Mouse (Mus musculus): Measurements from ENCODE around the gene Gm5565. TPM values are rescaled to one million over a fixed set of nuclear protein-coding genes. Genes with fewer than 3 reads are reported as not detected.

Gm5565 gene
- total RNA-seq (2023), result not detected

GRCm38 (mm10) chr5:146160439-146160838, at the start of gene Gm5565:
TSS of gene Gm5565 (minus strand) at chr5:146160539.

GRCm38 (mm10) chr5:146185204-146185603, 24.9 kb upstream of the Gm5565 start, which contains the start of gene 1700001J03Rik:
TSS of gene 1700001J03Rik (minus strand) at chr5:146185304.

GRCm38 (mm10) chr5:146170621-146171020, 10.3 kb upstream of the Gm5565 start, which contains the start of gene Gm6309:
TSS of gene Gm6309 (minus strand) at chr5:146170721.

Other genes starting within 250 kb of the Gm5565 start
- gene Cyp3a25, start 150.9 kb downstream of the Gm5565 start, total RNA-seq (2023), result not detected
- gene Cyp3a59, start 81.3 kb downstream of the Gm5565 start, total RNA-seq (2023), result not detected
- not detected for gene Gm6309, start 10.2 kb upstream of the Gm5565 start, total RNA-seq (2023)
- gene 1700001J03Rik, start 24.8 kb upstream of the Gm5565 start, total RNA-seq (2023), result 3.6 TPM
- 49.6 TPM for gene Rnf6, start 61.0 kb upstream of the Gm5565 start, total RNA-seq (2023)
- gene Cdk8, start 70.7 kb upstream of the Gm5565 start, total RNA-seq (2023), result 55.5 TPM
- gene Wasf3, start 224.4 kb upstream of the Gm5565 start, total RNA-seq (2023), result not detected

Data from CD4-positive naive resting alpha-beta T cell, adult 76 days (primary cell).